Mouse (Mus musculus): ENCODE results near the gene Tmem176a. TPM values are rescaled to one million over a fixed set of nuclear protein-coding genes. Genes with fewer than 3 reads are reported as not detected.
"Not testable (repeated sequence)": the region's sequence is repeated elsewhere in the genome, so short reads cannot be mapped to it uniquely, and the experiment has no call there.

Gene Tmem176a
- polyA plus RNA-seq, 1 experiment from 2014 or later: 153 TPM

- H3K27me3 ChIP-seq; H3K4me3 ChIP-seq (replicated peaks); H3K36me3 ChIP-seq; H3K9me3 ChIP-seq (replicated peaks); H3K4me2 ChIP-seq; H3K9ac ChIP-seq: not testable (repeated sequence)
- ATAC-seq (replicated peaks; ENCODE audit: low FRiP score): 0 out of 2 replicates have a peak, but pooled peaks have one; percentile 38
- WGBS: 30% methylated on average over 1 of the region's 1 CpGs
- H3K27ac ChIP-seq: peak overlapping the region; percentile 91
- H3K4me1 ChIP-seq: peaks cover 25% of the 10 kb centered on the region
Measured at GRCm38 (mm10) chr6:48866355-48866950, 25.7 kb downstream of the Tmem176a start.

GRCm38 (mm10) chr6:48867158-48867557 is 26.4 kb downstream of the Tmem176a start:
- no peak overlapping the region for H3K4me3 ChIP-seq (replicated peaks)
- H3K27ac ChIP-seq: peak overlapping the region; percentile 91
- no peaks in the 10 kb centered on the region for H3K27me3 ChIP-seq
- peaks cover 20% of the 10 kb centered on the region for H3K4me1 ChIP-seq
- WGBS: 63% methylated on average over 4 of the region's 4 CpGs
- H3K4me2 ChIP-seq: no peak overlapping the region
- H3K9ac ChIP-seq: no peak overlapping the region
- H3K9me3 ChIP-seq (replicated peaks): no peaks in the 10 kb centered on the region
- H3K36me3 ChIP-seq: no peaks in the 10 kb centered on the region
- ATAC-seq (replicated peaks; ENCODE audit: low FRiP score): no peak; the same call in 1 of the 2 replicates

GRCm38 (mm10) chr6:48869774-48870173 is 29.1 kb downstream of the Tmem176a start:
- Histone ChIP-seq H3K9ac (no peak overlapping the region), H3K9me3 (replicated peaks) (no peaks in the 10 kb centered on the region), H3K4me3 (replicated peaks) (no peak overlapping the region), H3K27me3 (no peaks in the 10 kb centered on the region), H3K4me2 (no peak overlapping the region), H3K27ac (no peak overlapping the region), H3K36me3 (no peaks in the 10 kb centered on the region), H3K4me1 (peaks cover 9% of the 10 kb centered on the region)
- WGBS: 87% methylated on average over 2 of the region's 2 CpGs
- ATAC-seq (replicated peaks; ENCODE audit: low FRiP score): no peak

- WGBS: 63% methylated on average over 5 of the region's 5 CpGs
- no peak within 1 kb of the TSS for H3K4me3 ChIP-seq (replicated peaks)
- H3K4me2 ChIP-seq: no peak within 1 kb of the TSS
- 0 out of 2 replicates have a peak within 1 kb of the TSS, but pooled peaks have one; percentile 13 for H3K27ac ChIP-seq
- ATAC-seq (replicated peaks; ENCODE audit: low FRiP score): no peak
- H3K9me3 ChIP-seq (replicated peaks): no peaks in the 10 kb centered on the region
- H3K9ac ChIP-seq: no peak within 1 kb of the TSS
- no peaks in the 10 kb centered on the region for H3K36me3 ChIP-seq
- no peaks in the 10 kb centered on the region for H3K27me3 ChIP-seq
- no peaks in the 10 kb centered on the region; the same call in 1 of the 2 replicates for H3K4me1 ChIP-seq
Measured at GRCm38 (mm10) chr6:48872596-48872995, 31.9 kb downstream of the Tmem176a start, which contains the start of gene Aoc1. Gene Aoc1 (plus strand): TSS chr6:48872896.

GRCm38 (mm10) chr6:48874576-48874975 is 33.9 kb downstream of the Tmem176a start:
- Histone ChIP-seq H3K4me1 (no peaks in the 10 kb centered on the region), H3K9me3 (replicated peaks) (no peaks in the 10 kb centered on the region), H3K36me3 (no peaks in the 10 kb centered on the region), H3K27me3 (no peaks in the 10 kb centered on the region), H3K9ac (no peak overlapping the region), H3K4me3 (replicated peaks) (no peak overlapping the region), H3K27ac (no peak overlapping the region), H3K4me2 (no peak overlapping the region)
- ATAC-seq (replicated peaks; ENCODE audit: low FRiP score): no peak
- WGBS: 75% methylated on average over 4 of the region's 4 CpGs

- no peak for ATAC-seq (replicated peaks; ENCODE audit: low FRiP score)
- Histone ChIP-seq H3K27me3 (no peaks in the 10 kb centered on the region), H3K9me3 (replicated peaks) (no peaks in the 10 kb centered on the region), H3K27ac (no peak overlapping the region), H3K9ac (no peak overlapping the region), H3K36me3 (no peaks in the 10 kb centered on the region), H3K4me3 (replicated peaks) (no peak overlapping the region), H3K4me1 (no peaks in the 10 kb centered on the region), H3K4me2 (no peak overlapping the region)
- 85% methylated on average over 6 of the region's 6 CpGs for WGBS
Measured at GRCm38 (mm10) chr6:48875515-48875914, 34.8 kb downstream of the Tmem176a start.

- Histone ChIP-seq H3K4me3 (replicated peaks) (no peak overlapping the region), H3K27me3 (no peaks in the 10 kb centered on the region), H3K9me3 (replicated peaks) (no peaks in the 10 kb centered on the region), H3K36me3 (no peaks in the 10 kb centered on the region), H3K4me1 (no peaks in the 10 kb centered on the region), H3K27ac (no peak overlapping the region), H3K9ac (no peak overlapping the region), H3K4me2 (no peak overlapping the region)
- WGBS: 53% methylated on average over 5 of the region's 5 CpGs
- ATAC-seq (replicated peaks; ENCODE audit: low FRiP score): no peak
Measured at GRCm38 (mm10) chr6:48876510-48877135, 35.9 kb downstream of the Tmem176a start.

- no peaks in the 10 kb centered on the region for H3K36me3 ChIP-seq
- no peak for ATAC-seq (replicated peaks; ENCODE audit: low FRiP score)
- H3K4me3 ChIP-seq (replicated peaks): no peak overlapping the region
- H3K4me2 ChIP-seq: no peak overlapping the region
- 0 out of 2 replicates have a peak, but pooled peaks cover 3% of the 10 kb centered on the region for H3K9me3 ChIP-seq (replicated peaks)
- peaks cover 10% of the 10 kb centered on the region for H3K4me1 ChIP-seq
- H3K27me3 ChIP-seq: no peaks in the 10 kb centered on the region
- peak overlapping the region; percentile 94 for H3K27ac ChIP-seq
- no peak overlapping the region for H3K9ac ChIP-seq
- 76% methylated on average over 4 of the region's 4 CpGs for WGBS
Measured at GRCm38 (mm10) chr6:48894203-48894602, 53.5 kb downstream of the Tmem176a start.

- no peak overlapping the region for H3K4me2 ChIP-seq
- peak; percentile 33; the same call in 1 of the 2 replicates for ATAC-seq (replicated peaks; ENCODE audit: low FRiP score)
- 74% methylated on average over 8 of the region's 8 CpGs for WGBS
- H3K27me3 ChIP-seq: no peaks in the 10 kb centered on the region
- H3K9me3 ChIP-seq (replicated peaks): 0 out of 2 replicates have a peak, but pooled peaks cover 3% of the 10 kb centered on the region
- H3K9ac ChIP-seq: no peak overlapping the region
- H3K4me3 ChIP-seq (replicated peaks): no peak overlapping the region
- peaks cover 10% of the 10 kb centered on the region for H3K4me1 ChIP-seq
- peak overlapping the region; percentile 94 for H3K27ac ChIP-seq
- H3K36me3 ChIP-seq: no peaks in the 10 kb centered on the region
Measured at GRCm38 (mm10) chr6:48894938-48895818, 54.5 kb downstream of the Tmem176a start.

- Histone ChIP-seq H3K9me3 (replicated peaks) (0 out of 2 replicates have a peak, but pooled peaks cover 3% of the 10 kb centered on the region), H3K36me3 (no peaks in the 10 kb centered on the region), H3K4me2 (no peak overlapping the region), H3K4me1 (peaks cover 5% of the 10 kb centered on the region), H3K27ac (peak overlapping the region; percentile 94), H3K4me3 (replicated peaks) (no peak overlapping the region), H3K9ac (no peak overlapping the region), H3K27me3 (no peaks in the 10 kb centered on the region)
- ATAC-seq (replicated peaks; ENCODE audit: low FRiP score): peak; percentile 71
- 76% methylated on average over 5 of the region's 5 CpGs for WGBS
Measured at GRCm38 (mm10) chr6:48895941-48896340, 55.2 kb downstream of the Tmem176a start.
